Mouse (Mus musculus): ENCODE measurements around the gene Rtl8b. TPM values are rescaled to one million over a fixed set of nuclear protein-coding genes. Genes with fewer than 3 reads are reported as not detected.

The Rtl8b gene
- polyA plus RNA-seq (2017; shearing (Covaris generic)), result 10 to 100 TPM; 23.3 to 29.3 TPM

DNA sequence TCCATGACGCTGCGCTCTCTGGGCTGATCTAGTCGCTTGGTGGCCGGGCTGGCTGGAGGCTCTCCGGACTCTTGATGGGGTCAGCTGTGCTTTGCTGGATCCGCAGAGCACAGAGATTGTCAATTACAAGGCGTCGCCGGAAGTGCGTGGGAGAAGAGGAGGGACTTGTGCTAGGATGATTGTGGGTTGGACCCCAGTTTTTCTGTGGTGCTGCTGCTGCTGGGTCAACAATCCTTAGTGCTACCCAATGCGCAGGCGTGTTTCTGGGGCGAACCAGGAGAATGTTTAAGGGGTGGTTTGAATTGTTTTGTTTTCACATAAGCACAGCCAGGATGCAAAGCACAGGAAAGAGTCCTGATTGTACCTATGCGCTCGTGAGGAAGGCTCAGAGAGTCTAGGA is at the start of gene Rtl8b:
Gene Rtl8b (minus strand): TSS at position 115 of the 400 bp plus-strand sequence.

DNA sequence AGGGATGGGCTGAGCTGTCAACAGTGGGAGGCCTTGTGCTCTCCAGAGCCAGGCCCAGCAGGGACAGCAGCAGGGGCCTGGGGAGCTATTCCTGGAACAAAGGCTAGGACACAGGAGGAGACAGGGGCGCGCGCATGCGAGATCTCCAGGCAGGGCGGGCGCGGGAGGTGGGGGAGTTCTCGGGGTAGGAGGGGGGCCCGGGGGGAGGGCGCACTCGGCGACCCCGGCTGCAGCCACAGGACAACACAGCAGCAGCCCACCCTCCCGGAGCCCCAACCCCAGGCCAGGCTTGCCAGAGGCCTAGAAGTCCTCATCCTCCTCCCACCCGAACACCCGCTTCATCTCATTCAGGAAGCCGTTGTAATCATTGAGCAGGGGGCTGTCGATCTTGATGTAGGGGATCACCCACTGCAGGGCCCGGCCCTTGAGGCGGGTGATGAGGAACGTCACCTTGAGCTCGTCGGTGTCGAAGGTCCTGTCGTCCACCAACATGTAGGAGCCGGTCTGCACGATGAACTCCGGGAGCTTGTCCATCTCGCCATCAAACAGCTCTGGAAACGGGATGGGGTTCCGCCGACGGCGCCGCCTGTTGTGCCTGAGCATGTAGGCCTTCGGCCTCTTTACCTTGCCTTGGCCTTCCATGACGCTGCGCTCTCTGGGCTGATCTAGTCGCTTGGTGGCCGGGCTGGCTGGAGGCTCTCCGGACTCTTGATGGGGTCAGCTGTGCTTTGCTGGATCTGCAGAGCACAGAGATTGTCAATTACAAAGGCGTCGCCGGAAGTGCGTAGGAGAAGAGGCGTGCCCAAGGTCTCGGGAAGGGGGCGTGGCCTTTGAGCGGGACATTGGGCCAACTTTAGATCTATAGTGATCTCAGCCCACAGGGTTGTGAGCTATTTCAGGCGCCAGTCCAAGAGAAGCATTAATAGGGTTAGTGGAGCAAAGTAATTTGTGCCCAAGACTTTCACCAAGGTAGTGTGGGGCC is 26.9 kb downstream of the Rtl8b start, which contains the start of gene Rtl8a:
Gene Rtl8a (minus strand): TSS at position 703 of the 982 bp plus-strand sequence.

Other genes with a start within 250 kb of the Rtl8b start
- gene Etd, start 235.5 kb downstream of the Rtl8b start, polyA plus RNA-seq (2017; shearing (Covaris generic)), result not detected
- gene Rtl8c, start 62.4 kb downstream of the Rtl8b start, polyA plus RNA-seq (2017; shearing (Covaris generic)), result 10 to 100 TPM; 20.3 to 21.8 TPM
- gene Gm14597, start 61.4 kb downstream of the Rtl8b start, polyA plus RNA-seq (2017; shearing (Covaris generic)), result not detected
- 10 to 100 TPM; 31.5 to 33.5 TPM for gene Rtl8a, start 26.7 kb downstream of the Rtl8b start, polyA plus RNA-seq (2017; shearing (Covaris generic))
- not detected for gene 4930502E18Rik, start 54.4 kb upstream of the Rtl8b start, polyA plus RNA-seq (2017; shearing (Covaris generic))
- gene 1700013H16Rik, start 87.4 kb upstream of the Rtl8b start, polyA plus RNA-seq (2017; shearing (Covaris generic)), result not detected
- gene Zfp36l3, start 106.0 kb upstream of the Rtl8b start, polyA plus RNA-seq (2017; shearing (Covaris generic)), result not detected
- gene Xlr, start 127.3 kb upstream of the Rtl8b start, polyA plus RNA-seq (2017; shearing (Covaris generic)), result 1 to 10 TPM; 1.6 to 4.7 TPM

Data from activated CD4-positive, CD25-positive, alpha-beta regulatory T cell (primary cell).